Mouse (Mus musculus) left cerebral cortex, adult 18-20 months (tissue): Measurements from ENCODE around the gene Nfya. TPM values are rescaled to one million over a fixed set of nuclear protein-coding genes. Genes with fewer than 3 reads are reported as not detected.

Experiments used
- DNase-seq, 2 experiments: peaks; one replicate each; pipeline ENCODE4 v3.0.0; 2021 to 2022; ENCODE audit warnings: low spot score in 2 of 2, mixed read lengths in 1 of 2
- total RNA-seq, 2 experiments: library from RNA; stranded (reverse); gene quantifications; 2 replicates each; pipeline ENCODE4 v1.2.3; 2021

Gene Nfya
- total RNA-seq, 2 experiments from 2014 or later: 25.2 to 28.7 TPM

- DNase-seq: peak; percentile 23 to 27
Measured at GRCm38 (mm10) chr17:48346834-48347233, 62.9 kb downstream of the Nfya start.

GRCm38 (mm10) chr17:48346231-48346630, 63.5 kb downstream of the Nfya start, which contains the start of gene Trem2:
TSS of gene Trem2 (plus strand) at chr17:48346401.
- DNase-seq: no peak

- no peak for DNase-seq
Measured at GRCm38 (mm10) chr17:48345824-48346223, 63.9 kb downstream of the Nfya start.

- DNase-seq: no peak
Measured at GRCm38 (mm10) chr17:48343065-48343464, 66.6 kb downstream of the Nfya start.

GRCm38 (mm10) chr17:48341947-48342346, 67.8 kb downstream of the Nfya start:
- peak in 1 of 2 experiments; percentile 12 for DNase-seq

GRCm38 (mm10) chr17:48340267-48340666, 69.4 kb downstream of the Nfya start:
- no peak for DNase-seq

Other genes starting within 250 kb of the Nfya start
- not detected for gene A530064D06Rik, start 242.6 kb downstream of the Nfya start, total RNA-seq
- gene Trem1, start 177.1 kb downstream of the Nfya start, total RNA-seq: not detected
- not detected for gene Trem3, start 162.1 kb downstream of the Nfya start, total RNA-seq
- gene Treml4, start 145.6 kb downstream of the Nfya start, total RNA-seq: under 1 TPM in 1 of 2 experiments, not detected in 1; 0.72 TPM
- under 1 TPM; 0.52 to 0.63 TPM for gene Treml2, start 110.4 kb downstream of the Nfya start, total RNA-seq
- gene B430306N03Rik, start 93.8 kb downstream of the Nfya start, total RNA-seq: under 1 TPM; 0.09 to 0.12 TPM
- 10 to 100 TPM in 1 of 2 experiments, 1 to 10 TPM in 1; 9.6 to 12.1 TPM for gene Trem2, start 63.5 kb downstream of the Nfya start, total RNA-seq
- gene Treml1, start 50.0 kb downstream of the Nfya start, total RNA-seq: under 1 TPM; 0.42 to 0.46 TPM
- gene Oard1, start 108 bp upstream of the Nfya start, total RNA-seq: 10 to 100 TPM; 11.9 to 14.6 TPM
- gene Apobec2, start 23.0 kb upstream of the Nfya start, total RNA-seq: not detected
- gene Tspo2, start 41.6 kb upstream of the Nfya start, total RNA-seq: not detected
- gene Unc5cl, start 45.0 kb upstream of the Nfya start, total RNA-seq: under 1 TPM; 0.26 to 0.42 TPM